Mouse (Mus musculus) heart, embryonic 13.5 days (tissue): ENCODE data around the gene Msi2. TPM values are rescaled to one million over a fixed set of nuclear protein-coding genes. Genes with fewer than 3 reads are reported as not detected.

Source experiments
- ATAC-seq: fragments of 200-750 bp; cut with Nextera tagmentation; 2 replicates; pipeline ENCODE4 v1.8.0; 2017; ENCODE audit warnings: moderate TSS enrichment; ENCODE audit not compliant: insufficient number of reproducible peaks, low FRiP score, low TSS enrichment; ENCODE audit errors: extremely low read depth
- H3K27ac ChIP-seq: fragments of 300-500 bp; sonication (generic); replicated peaks from 2 replicates; pipeline ENCODE4 v1.5.1; 2015; ENCODE audit warnings: moderate library complexity, mild to moderate bottlenecking, inconsistent platforms
- H3K27me3 ChIP-seq: fragments of 300-500 bp; sonication (generic); replicated peaks from 2 replicates; pipeline ENCODE4 v1.6.1; 2015; ENCODE audit warnings: mild to moderate bottlenecking, inconsistent platforms
- H3K36me3 ChIP-seq: fragments of 300-500 bp; sonication (generic); 2 replicates; pipeline ENCODE4 v1.6.1; 2015; ENCODE audit warnings: mild to moderate bottlenecking, inconsistent platforms
- H3K4me1 ChIP-seq: fragments of 300-500 bp; sonication (generic); 2 replicates; pipeline ENCODE4 v1.6.1; 2015; ENCODE audit warnings: inconsistent platforms
- H3K4me2 ChIP-seq: fragments of 300-500 bp; sonication (generic); 2 replicates; pipeline ENCODE4 v1.6.1; 2015; ENCODE audit warnings: inconsistent platforms, mild to moderate bottlenecking, moderate library complexity
- H3K4me3 ChIP-seq: fragments of 300-500 bp; sonication (generic); 2 replicates; pipeline ENCODE4 v1.5.1; 2015; ENCODE audit warnings: moderate library complexity, mild to moderate bottlenecking, inconsistent platforms
- H3K9ac ChIP-seq: fragments of 300-500 bp; sonication (generic); 2 replicates; pipeline ENCODE4 v1.6.1; 2015; ENCODE audit warnings: inconsistent platforms, mild to moderate bottlenecking, moderate library complexity
- H3K9me3 ChIP-seq: fragments of 300-500 bp; sonication (generic); 2 replicates; pipeline ENCODE4 v1.6.1; 2016; ENCODE audit warnings: inconsistent platforms
- WGBS: fragments of 180-500 bp; shearing (Covaris S2); methylation state at CpG from one replicate; pipeline ENCODE4 v1.1.7; 2015; ENCODE audit warnings: mixed read lengths; 5-methylcytosine and 5-hydroxymethylcytosine counted together
- polyA plus RNA-seq: library from polyadenylated mRNA; unstranded; fragments of >200 nt; fragmentation: Nextera tagmentation; extraction: Ambion mirVana; gene quantifications from 2 replicates; pipeline ENCODE4 v1.2.1, GENCODE M21; 2015

Gene Msi2
- polyA plus RNA-seq, 1 experiment from 2014 or later: 16.2 TPM

- no peak overlapping the region for H3K4me2 ChIP-seq
- peaks cover 85% of the 10 kb centered on the region for H3K4me1 ChIP-seq
- ATAC-seq: no peak
Observed at GRCm38 (mm10) chr11:88402290-88402689, 316.0 kb downstream of the Msi2 start.

GRCm38 (mm10) chr11:88401333-88401732, 317.0 kb downstream of the Msi2 start:
- 75% methylated on average over 6 of the region's 6 CpGs for WGBS
- H3K36me3 ChIP-seq: peaks cover 3% of the 10 kb centered on the region; the same call in 1 of the 2 replicates

More at GRCm38 (mm10) chr11:88402290-88402689, 316.0 kb downstream of the Msi2 start:
- peak overlapping the region; percentile 38 for H3K9ac ChIP-seq
- peaks cover 3% of the 10 kb centered on the region; the same call in 1 of the 2 replicates for H3K36me3 ChIP-seq
- peak overlapping the region; percentile 97 for H3K27ac ChIP-seq
- no peaks in the 10 kb centered on the region for H3K27me3 ChIP-seq
- 35% methylated on average over 7 of the region's 7 CpGs for WGBS
- H3K4me3 ChIP-seq: no peak overlapping the region
- H3K9me3 ChIP-seq: no peaks in the 10 kb centered on the region

GRCm38 (mm10) chr11:88400926-88401325, 317.4 kb downstream of the Msi2 start:
- Histone ChIP-seq H3K4me3 (no peak overlapping the region), H3K27ac (peak overlapping the region; percentile 97; the same call in 1 of the 2 replicates), H3K4me2 (no peak overlapping the region), H3K9ac (peak overlapping the region; percentile 5; the same call in 1 of the 2 replicates), H3K27me3 (no peaks in the 10 kb centered on the region), H3K36me3 (peaks cover 3% of the 10 kb centered on the region; the same call in 1 of the 2 replicates), H3K4me1 (peaks cover 74% of the 10 kb centered on the region), H3K9me3 (no peaks in the 10 kb centered on the region)
- WGBS: 68% methylated on average over 10 of the region's 10 CpGs
- ATAC-seq: no peak

More at GRCm38 (mm10) chr11:88401333-88401732, 317.0 kb downstream of the Msi2 start:
- Histone ChIP-seq H3K9me3 (no peaks in the 10 kb centered on the region), H3K4me1 (peaks cover 75% of the 10 kb centered on the region), H3K4me3 (no peak overlapping the region), H3K9ac (peak overlapping the region; percentile 38; the same call in 1 of the 2 replicates), H3K4me2 (no peak overlapping the region), H3K27me3 (no peaks in the 10 kb centered on the region), H3K27ac (peak overlapping the region; percentile 97)
- no peak for ATAC-seq

- no peak for ATAC-seq
- no peak overlapping the region for H3K4me3 ChIP-seq
- H3K4me2 ChIP-seq: no peak overlapping the region
- 86% methylated on average over 6 of the region's 6 CpGs for WGBS
- no peaks in the 10 kb centered on the region for H3K27me3 ChIP-seq
- peaks cover 3% of the 10 kb centered on the region; the same call in 1 of the 2 replicates for H3K36me3 ChIP-seq
- 0 out of 2 replicates have a peak overlapping the region, but pooled peaks have one; percentile 5 for H3K9ac ChIP-seq
- H3K27ac ChIP-seq: 0 out of 2 replicates have a peak overlapping the region, but pooled peaks have one; percentile 97
- H3K4me1 ChIP-seq: peaks cover 74% of the 10 kb centered on the region
- H3K9me3 ChIP-seq: no peaks in the 10 kb centered on the region
Observed at GRCm38 (mm10) chr11:88400235-88400634, 318.1 kb downstream of the Msi2 start.

GRCm38 (mm10) chr11:88399431-88399830, 318.9 kb downstream of the Msi2 start:
- H3K9ac ChIP-seq: no peak overlapping the region
- 60% methylated on average over 5 of the region's 5 CpGs for WGBS
- no peaks in the 10 kb centered on the region for H3K9me3 ChIP-seq
- no peaks in the 10 kb centered on the region for H3K27me3 ChIP-seq
- peaks cover 74% of the 10 kb centered on the region for H3K4me1 ChIP-seq
- peaks cover 4% of the 10 kb centered on the region for H3K36me3 ChIP-seq
- no peak overlapping the region for H3K4me2 ChIP-seq
- H3K4me3 ChIP-seq: no peak overlapping the region
- peak overlapping the region; percentile 42; the same call in 1 of the 2 replicates for H3K27ac ChIP-seq
- ATAC-seq: no peak

GRCm38 (mm10) chr11:88399028-88399427, 319.3 kb downstream of the Msi2 start:
- WGBS: 80% methylated on average over 5 of the region's 5 CpGs
- H3K4me1 ChIP-seq: peaks cover 74% of the 10 kb centered on the region
- ATAC-seq: no peak

GRCm38 (mm10) chr11:88395076-88395990, 323.0 kb downstream of the Msi2 start:
- Histone ChIP-seq H3K27ac (peak overlapping the region; percentile 84), H3K9ac (0 out of 2 replicates have a peak overlapping the region, but pooled peaks have one; percentile 54), H3K4me2 (no peak overlapping the region; the same call in 1 of the 2 replicates), H3K36me3 (peaks cover 21% of the 10 kb centered on the region), H3K9me3 (no peaks in the 10 kb centered on the region), H3K27me3 (no peaks in the 10 kb centered on the region), H3K4me1 (peaks cover 46% of the 10 kb centered on the region), H3K4me3 (no peak overlapping the region)
- ATAC-seq: no peak
- WGBS: 67% methylated on average over 8 of the region's 8 CpGs

More at GRCm38 (mm10) chr11:88399028-88399427, 319.3 kb downstream of the Msi2 start:
- H3K27me3 ChIP-seq: no peaks in the 10 kb centered on the region
- H3K4me2 ChIP-seq: no peak overlapping the region
- H3K9me3 ChIP-seq: no peaks in the 10 kb centered on the region
- H3K9ac ChIP-seq: no peak overlapping the region
- H3K27ac ChIP-seq: peak overlapping the region; percentile 42; the same call in 1 of the 2 replicates
- peaks cover 8% of the 10 kb centered on the region for H3K36me3 ChIP-seq
- H3K4me3 ChIP-seq: no peak overlapping the region

- ATAC-seq: no peak; the same call in 1 of the 2 replicates
- Histone ChIP-seq H3K36me3 (peaks cover 18% of the 10 kb centered on the region), H3K4me1 (peaks cover 38% of the 10 kb centered on the region), H3K9ac (0 out of 2 replicates have a peak overlapping the region, but pooled peaks have one; percentile 54), H3K4me3 (no peak overlapping the region), H3K27me3 (no peaks in the 10 kb centered on the region), H3K4me2 (peak overlapping the region; percentile 27), H3K27ac (peak overlapping the region; percentile 84), H3K9me3 (no peaks in the 10 kb centered on the region)
- WGBS: 54% methylated on average over 19 of the region's 19 CpGs
Observed at GRCm38 (mm10) chr11:88394341-88395075, 323.8 kb downstream of the Msi2 start.

GRCm38 (mm10) chr11:88392715-88393114, 325.6 kb downstream of the Msi2 start:
- Histone ChIP-seq H3K4me1 (peaks cover 34% of the 10 kb centered on the region), H3K27me3 (no peaks in the 10 kb centered on the region), H3K4me3 (no peak overlapping the region), H3K9ac (no peak overlapping the region), H3K27ac (0 out of 2 replicates have a peak overlapping the region, but pooled peaks have one; percentile 20), H3K9me3 (no peaks in the 10 kb centered on the region), H3K36me3 (peaks cover 18% of the 10 kb centered on the region), H3K4me2 (no peak overlapping the region)
- no peak for ATAC-seq
- WGBS: 80% methylated on average over 10 of the region's 10 CpGs

- peaks cover 48% of the 10 kb centered on the region for H3K4me1 ChIP-seq
- peaks cover 18% of the 10 kb centered on the region for H3K36me3 ChIP-seq
- no peaks in the 10 kb centered on the region for H3K9me3 ChIP-seq
- H3K27me3 ChIP-seq: no peaks in the 10 kb centered on the region
- 86% methylated on average over 8 of the region's 8 CpGs for WGBS
- H3K27ac ChIP-seq: no peak overlapping the region
- H3K4me3 ChIP-seq: no peak overlapping the region
- H3K9ac ChIP-seq: no peak overlapping the region
- ATAC-seq: no peak
- no peak overlapping the region for H3K4me2 ChIP-seq
Observed at GRCm38 (mm10) chr11:88391181-88391814, 327.0 kb downstream of the Msi2 start.
